Comparison of ENCODE assay signal across 7 mouse cellular contexts in the genomic region with DNA sequence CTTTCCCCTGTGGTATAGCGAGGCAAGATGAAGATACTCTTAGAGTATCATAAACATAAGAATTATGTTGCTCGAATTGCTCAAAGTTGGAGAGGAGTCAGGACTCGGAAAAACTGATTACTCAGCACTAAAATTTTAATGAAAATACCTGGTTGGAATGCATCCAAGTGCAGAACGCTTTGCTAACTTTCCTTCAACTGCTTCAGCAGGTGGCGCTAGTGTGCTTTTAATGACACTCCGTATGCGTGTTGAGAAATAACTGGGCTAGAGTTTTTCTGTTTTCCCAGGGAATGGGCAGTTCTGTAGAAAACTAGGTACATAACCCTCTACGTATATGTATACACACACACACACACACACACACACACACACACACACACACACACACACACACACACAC.
DNase-seq lines count a peak whose midpoint lies in the region; ATAC-seq and TF ChIP-seq lines count a peak whose summit lies in the region.

No protein-coding gene starts in this region.

- no peaks in the 10 kb centered on the region for H3K27me3 ChIP-seq in E14TG2a.4 (ENCODE audit: insufficient read depth, low read length)
- H3K27me3 ChIP-seq in lung, embryonic 14.5 days (ENCODE audit: insufficient read depth, low read length): no peaks in the 10 kb centered on the region

- peak; percentile 49; the same call in 1 of the 2 replicates for ATAC-seq in lung, embryonic 14.5 days (ENCODE audit: insufficient read depth)

- no peaks in the 10 kb centered on the region for H3K36me3 ChIP-seq in E14TG2a.4 (ENCODE audit: insufficient read depth, low read length)
- H3K36me3 ChIP-seq in lung, embryonic 14.5 days (ENCODE audit: insufficient read depth): no peaks in the 10 kb centered on the region

- no peak overlapping the region for H3K27ac ChIP-seq in cortical plate, adult 2 months (ENCODE audit: insufficient read depth, low read length)
- no peak overlapping the region for H3K27ac ChIP-seq in lung, embryonic 14.5 days (ENCODE audit: low read depth)

- DNase-seq in WW6 (ENCODE audit: low read depth, low spot score): peak; percentile 11
- DNase-seq in heart, postnatal 10 days: peak; percentile 24 to 72
- DNase-seq in kidney, postnatal 36 days: peak; percentile 46 to 85
- peak; percentile 90 for DNase-seq in lung, embryonic 14.5 days
- DNase-seq in retina, postnatal 7 days (ENCODE audit: low read depth, low spot score): peak; percentile 49

- no peak overlapping the region for H3K9ac ChIP-seq in lung, embryonic 14.5 days

- TF ChIP-seq POLR2A in cortical plate, adult 2 months (IDR thresholded peaks at IDR 0.05; ENCODE audit: extremely low read depth, insufficient read depth, low read length): no peak

- TF ChIP-seq CTCF in E14TG2a.4 (conservative IDR thresholded peaks at IDR 0.05; ENCODE audit: low read length): peak; percentile 37
- TF ChIP-seq CTCF in cortical plate, adult 2 months (IDR thresholded peaks at IDR 0.05; ENCODE audit: extremely low read depth, insufficient read depth, low read length): peak; percentile 80; the same call in 1 of the 2 replicates
- peak; percentile 78 for TF ChIP-seq CTCF in lung, embryonic 14.5 days (IDR thresholded peaks at IDR 0.05; ENCODE audit: low read depth)

- no peaks in the 10 kb centered on the region for H3K9me3 ChIP-seq in E14TG2a.4 (ENCODE audit: low read length)
- no peaks in the 10 kb centered on the region for H3K9me3 ChIP-seq in lung, embryonic 14.5 days (ENCODE audit: low read depth, low read length)

- no peak overlapping the region for H3K4me2 ChIP-seq in lung, embryonic 14.5 days

- intact Hi-C loops in heart, postnatal 10 days (cut with DNase I): loop anchor here (2.0 kb wide), 1 partner anchor 1268 kb away; no protein-coding TSS in a partner anchor

- WGBS in lung, embryonic 14.5 days: 15% methylated on average over 8 of the region's 8 CpGs

- H3K4me3 ChIP-seq in E14TG2a.4 (replicated peaks; ENCODE audit: low read length): no peak overlapping the region
- no peak overlapping the region for H3K4me3 ChIP-seq in cortical plate, adult 2 months (ENCODE audit: insufficient read depth, low read length)
- no peak overlapping the region for H3K4me3 ChIP-seq in lung, embryonic 14.5 days (ENCODE audit: low read depth, low read length)

- no peaks in the 10 kb centered on the region for H3K4me1 ChIP-seq in E14TG2a.4 (replicated peaks; ENCODE audit: low read depth, low read length)
- H3K4me1 ChIP-seq in cortical plate, adult 2 months (ENCODE audit: control insufficient read depth, insufficient read depth, low read length): no peaks in the 10 kb centered on the region
- H3K4me1 ChIP-seq in lung, embryonic 14.5 days (ENCODE audit: insufficient read depth): no peaks in the 10 kb centered on the region

Comparison
In these comparisons a context has a peak if more than half of its experiments do, and no peak if none do; other contexts are left out.
1. DNase-seq: peak in every context shown above with its lines; median percentile 90 in lung, embryonic 14.5 days; 66 in kidney, postnatal 36 days; 49 in retina, postnatal 7 days; 48 in heart, postnatal 10 days; 11 in WW6.